Mouse (Mus musculus): ENCODE results near the gene Endou. TPM values are rescaled to one million over a fixed set of nuclear protein-coding genes. Genes with fewer than 3 reads are reported as not detected.
A peak's percentile ranks its signal among the peaks of the same experiment; 100 is the strongest.

The Endou gene
- total RNA-seq, 2 experiments from 2014 or later = 1.2 TPM

DNA sequence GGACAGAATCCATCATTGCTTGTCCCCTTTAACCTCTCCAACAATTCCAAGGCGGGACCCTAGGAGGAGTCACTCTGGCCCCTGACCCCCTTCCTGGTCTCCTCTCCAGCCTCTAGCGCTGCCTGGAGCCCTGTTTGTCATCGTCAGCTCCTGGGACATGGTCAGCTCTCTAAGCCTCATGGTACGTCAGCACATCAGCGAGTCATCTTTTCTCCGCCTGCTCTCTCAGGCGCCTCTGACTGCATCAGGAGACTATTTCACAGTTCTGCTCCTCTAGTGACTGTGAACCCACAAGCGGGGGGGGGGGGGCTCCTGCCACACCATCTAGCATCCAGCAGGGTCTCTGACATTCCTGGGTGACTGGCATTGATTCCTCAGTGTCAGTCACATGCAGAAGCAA lies 24.2 kb upstream of the Endou start:
- no peak for DNase-seq (ENCODE audit: low spot score in 2 of 2)

DNA sequence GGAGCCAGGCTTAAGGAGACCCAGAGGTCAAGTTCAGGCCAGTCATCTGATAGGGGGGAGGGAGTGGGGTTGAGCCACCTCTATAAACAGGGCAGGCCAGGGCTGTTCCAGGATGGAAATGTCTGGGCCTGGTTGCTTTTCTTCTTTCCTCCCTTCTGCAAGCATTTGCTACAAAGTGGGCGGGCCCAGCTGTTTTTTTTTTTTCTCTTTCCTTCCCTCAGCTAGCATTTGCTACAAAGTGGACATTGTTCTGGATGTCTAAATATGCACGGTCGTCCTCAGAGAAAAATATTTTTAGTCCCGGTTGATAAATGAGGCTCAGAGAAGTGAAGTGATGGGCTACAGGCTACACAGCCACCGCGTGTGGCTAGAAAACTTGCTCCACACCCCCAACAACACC lies 23.3 kb upstream of the Endou start:
- DNase-seq (ENCODE audit: low spot score in 2 of 2) = no peak

DNA sequence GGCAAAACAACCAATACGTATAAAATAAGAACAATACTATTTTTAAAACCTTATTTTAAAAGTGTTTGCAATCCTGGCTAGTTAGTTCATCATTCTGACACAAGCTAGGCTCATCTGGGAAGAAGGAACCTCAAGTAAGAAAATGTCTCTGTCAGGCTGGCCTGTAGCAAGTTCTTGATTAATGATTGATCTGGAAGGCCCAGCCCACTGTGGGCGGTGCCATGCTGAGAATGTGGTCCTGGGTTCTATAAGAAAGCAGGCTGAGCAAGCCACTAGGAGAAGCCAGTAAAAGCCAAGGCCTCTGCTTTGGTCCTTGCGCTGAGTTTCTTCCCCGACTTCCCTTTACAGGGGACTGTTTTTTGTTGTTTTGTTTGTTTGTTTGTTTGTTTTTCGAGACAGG lies 21.4 kb upstream of the Endou start:
- no peak for DNase-seq (ENCODE audit: low spot score in 2 of 2)

DNA sequence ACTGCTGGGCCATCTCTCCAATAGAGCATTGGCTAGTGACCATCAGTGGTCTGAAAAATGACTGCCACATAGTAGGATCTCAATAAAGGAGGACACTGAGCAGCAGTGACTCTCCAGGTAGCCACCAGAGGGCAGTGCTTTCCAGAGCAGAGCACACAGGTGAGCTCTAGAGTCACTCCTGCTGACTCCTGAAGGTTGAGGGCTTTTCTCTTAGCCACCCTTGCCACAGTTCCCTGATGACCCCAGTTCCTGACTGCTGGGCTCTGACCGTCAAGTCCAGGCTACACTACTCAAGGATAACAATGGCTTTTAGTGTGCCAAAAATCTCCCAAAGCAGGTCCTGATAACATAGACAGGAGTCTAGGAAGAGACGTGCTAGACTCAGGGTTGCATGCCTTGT lies 20.5 kb upstream of the Endou start:
- no peak for DNase-seq (ENCODE audit: low spot score in 2 of 2)

DNA sequence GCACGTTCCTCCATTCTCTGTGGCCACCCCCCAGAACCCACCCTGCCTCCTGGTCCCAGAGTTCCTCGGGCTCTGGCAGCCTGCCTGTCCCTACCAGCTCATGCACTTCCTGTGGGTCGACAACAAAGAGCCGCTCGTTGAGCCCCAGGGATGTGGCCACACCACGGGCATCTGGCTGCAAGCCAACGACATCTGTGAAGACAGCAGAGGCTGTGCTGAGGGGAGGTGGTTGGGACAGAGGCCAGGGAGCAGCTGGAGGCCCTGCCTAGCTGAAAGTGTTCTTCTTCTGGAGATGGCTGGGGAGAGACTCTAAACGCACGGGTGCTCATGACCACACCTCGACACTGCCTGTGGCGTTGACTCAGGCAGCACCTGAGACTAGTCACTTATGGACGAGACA lies 19.6 kb upstream of the Endou start:
- DNase-seq (ENCODE audit: low spot score in 2 of 2) = peak; percentile 71 to 83

DNA sequence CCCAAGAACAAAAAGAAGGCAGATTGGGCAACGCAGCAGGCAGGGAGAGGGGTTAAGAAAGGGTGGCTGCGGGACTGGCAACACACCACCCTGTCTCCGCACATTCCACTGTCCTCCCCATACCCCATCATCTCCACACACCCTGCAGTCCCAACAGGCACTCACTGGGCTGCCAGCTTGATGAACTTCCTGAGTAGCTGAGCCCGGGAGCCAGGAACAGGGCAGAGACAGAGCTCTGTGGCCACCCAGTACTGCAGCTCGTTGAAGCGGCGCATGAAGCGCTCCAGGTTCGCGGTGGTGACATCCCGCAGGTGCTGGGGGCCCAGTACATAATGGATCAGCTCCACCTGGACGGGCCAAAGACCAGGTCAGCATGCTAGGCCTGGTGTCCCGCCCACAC lies 18.7 kb upstream of the Endou start:
- DNase-seq (ENCODE audit: low spot score in 2 of 2) = no peak

DNA sequence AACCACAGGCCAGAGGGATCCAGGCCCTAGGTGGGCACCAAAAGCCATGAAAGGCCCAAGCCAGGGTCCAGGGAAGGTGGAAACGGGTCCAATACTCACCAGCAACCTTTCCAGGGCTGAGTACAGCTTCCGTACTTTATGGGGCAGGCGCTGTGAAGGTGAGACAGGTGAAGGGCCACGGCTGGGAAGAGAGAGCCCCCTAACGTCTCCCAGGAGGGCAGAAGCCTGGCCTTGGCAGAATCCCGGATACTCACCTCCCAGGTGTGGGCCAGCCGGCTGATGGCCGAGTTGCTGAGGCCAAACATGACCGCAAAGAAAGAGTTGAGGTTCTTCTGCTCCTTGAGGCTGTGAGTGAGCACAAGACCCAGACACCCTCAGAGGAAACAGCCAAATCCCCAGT lies 18.3 kb upstream of the Endou start:
- no peak for DNase-seq (ENCODE audit: low spot score in 2 of 2)

DNA sequence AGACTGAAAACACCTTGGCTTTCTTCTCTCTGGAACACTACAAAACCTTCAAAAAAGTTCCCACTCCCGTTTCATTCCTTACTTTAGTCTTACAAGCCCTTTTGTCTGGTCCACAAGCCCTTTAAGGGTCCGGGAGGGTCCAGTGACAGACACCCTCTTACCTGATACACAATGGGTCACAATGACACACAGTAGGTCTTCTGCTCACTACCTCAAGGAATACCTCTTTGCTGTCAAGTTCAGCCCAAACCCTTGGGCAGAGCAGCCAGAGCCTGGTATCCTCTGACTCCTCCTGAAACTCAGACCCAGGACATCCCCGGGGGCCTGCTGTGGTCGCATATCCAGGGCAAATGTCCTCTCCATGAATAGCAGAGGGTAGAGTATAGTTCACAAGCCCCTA lies 17.8 kb upstream of the Endou start:
- DNase-seq (ENCODE audit: low spot score in 2 of 2) = no peak

DNA sequence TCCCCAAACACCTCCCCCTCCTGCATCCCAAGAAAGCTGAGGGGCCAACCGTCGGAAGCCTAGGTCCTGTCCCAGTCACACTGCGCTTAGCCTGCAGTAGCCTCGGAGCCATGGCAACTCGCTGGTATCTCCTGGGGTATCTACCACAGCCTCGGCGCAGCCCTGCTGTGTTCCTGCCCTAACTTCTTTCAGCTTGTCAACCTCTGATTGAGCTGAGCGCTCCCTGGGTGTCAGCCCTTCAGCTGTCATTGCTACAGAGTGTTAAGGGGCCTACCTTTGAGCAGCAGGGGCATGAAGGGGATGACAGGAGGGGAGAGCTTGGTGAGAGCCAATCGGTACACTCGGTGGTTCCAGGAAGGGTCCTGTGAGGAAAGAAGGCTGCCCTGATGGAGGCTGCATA lies 17.2 kb upstream of the Endou start:
- no peak for DNase-seq (ENCODE audit: low spot score in 2 of 2)

DNA sequence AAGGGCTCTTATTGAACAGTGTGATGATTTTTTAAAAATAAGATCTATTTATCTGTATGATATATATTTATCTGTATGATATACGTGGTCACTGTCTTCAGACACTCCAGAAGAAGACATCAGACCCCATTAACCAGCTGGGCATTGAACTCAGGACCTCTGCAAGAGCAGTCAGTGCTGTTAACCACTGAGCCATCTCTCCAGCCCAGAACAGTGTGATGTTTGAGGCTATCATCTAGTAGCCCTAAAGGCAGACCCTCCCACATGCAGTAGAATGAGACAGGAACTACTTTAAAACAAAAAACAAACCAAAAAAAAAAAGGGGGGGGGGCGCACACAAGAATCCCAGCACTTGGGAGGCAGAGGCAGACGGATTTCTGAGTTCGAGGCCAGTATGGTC lies 16.3 kb upstream of the Endou start:
- DNase-seq (ENCODE audit: low spot score in 2 of 2) = no peak

DNA sequence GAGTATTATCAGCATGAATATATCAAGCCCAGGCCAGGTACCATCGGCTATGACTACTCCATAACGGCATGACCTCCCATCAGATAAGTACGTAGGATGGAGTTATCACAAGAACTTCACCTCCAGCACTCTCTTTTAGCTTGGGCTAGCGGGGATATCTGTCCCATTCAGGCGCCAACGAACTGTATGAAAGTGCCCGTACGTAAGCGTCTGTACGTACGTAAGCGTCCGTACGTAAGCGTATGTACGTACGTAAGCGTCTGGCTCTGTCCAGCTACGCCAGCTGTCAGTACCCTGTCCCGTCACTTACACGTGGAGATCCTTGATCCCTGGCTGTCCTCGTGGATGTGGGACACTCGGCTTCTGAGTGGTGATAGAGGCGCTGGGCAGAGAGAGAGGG lies 15.6 kb upstream of the Endou start:
- no peak for DNase-seq (ENCODE audit: low spot score in 2 of 2)

DNA sequence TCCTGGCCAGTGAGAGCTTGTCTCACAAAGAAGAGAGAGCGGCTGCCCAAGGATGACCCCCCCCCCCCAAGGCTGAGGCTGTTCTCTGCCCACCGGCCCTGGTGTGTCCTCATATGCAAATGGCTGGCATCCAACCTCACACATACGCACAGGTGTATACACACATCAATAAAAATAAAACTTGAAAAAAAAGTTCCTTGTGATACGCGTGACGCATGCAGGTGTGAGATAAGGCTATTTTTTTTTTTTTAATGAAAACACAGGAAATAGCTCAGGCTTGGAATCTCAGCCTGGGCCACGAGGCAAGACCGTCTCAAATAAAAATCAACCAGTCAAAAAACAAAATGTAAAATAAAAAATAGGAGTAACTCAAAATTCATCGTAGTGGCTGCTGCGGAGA lies 15.1 kb upstream of the Endou start:
- DNase-seq (ENCODE audit: low spot score in 2 of 2) = no peak

DNA sequence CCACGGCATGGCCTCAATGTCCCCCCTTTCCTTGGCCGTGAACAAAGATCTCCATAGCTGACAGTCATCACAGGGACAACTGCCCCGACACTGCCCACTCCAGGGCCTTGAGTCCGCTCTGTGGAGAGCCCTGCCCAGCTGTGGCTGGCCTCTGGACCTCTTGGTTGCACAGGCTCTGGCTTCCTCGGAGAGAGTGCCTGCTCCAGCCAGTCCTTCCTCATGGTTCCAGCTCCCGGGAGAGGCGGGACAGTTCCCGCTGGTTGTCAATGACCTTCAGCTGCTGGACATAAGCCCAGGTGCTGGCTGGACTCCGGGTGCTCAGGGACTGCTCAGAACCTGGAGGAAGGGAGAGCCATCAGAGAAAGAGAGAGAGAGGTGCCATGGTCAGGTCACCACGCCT lies 14.2 kb upstream of the Endou start:
- peak in 1 of 2 experiments; percentile 43 for DNase-seq (ENCODE audit: low spot score in 2 of 2)

DNA sequence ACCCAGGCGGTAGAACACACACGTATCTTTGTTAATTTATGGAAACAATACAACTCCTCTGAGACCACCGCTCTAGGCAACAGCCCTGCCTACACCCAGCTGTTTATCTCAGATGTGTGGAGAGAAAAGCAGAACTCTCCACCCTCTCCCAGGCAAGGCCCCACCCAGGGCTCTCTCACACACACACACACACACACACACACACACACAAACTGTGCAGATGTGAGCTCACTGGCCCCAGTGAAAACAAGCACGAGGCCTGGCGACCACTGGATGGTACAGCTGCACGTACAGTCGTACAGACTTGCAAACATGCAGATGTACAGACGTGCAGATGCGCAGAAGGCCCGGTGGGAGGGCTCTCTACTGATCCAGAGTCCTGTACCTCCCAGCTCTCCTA lies 13.8 kb upstream of the Endou start:
- DNase-seq (ENCODE audit: low spot score in 2 of 2) = no peak

DNA sequence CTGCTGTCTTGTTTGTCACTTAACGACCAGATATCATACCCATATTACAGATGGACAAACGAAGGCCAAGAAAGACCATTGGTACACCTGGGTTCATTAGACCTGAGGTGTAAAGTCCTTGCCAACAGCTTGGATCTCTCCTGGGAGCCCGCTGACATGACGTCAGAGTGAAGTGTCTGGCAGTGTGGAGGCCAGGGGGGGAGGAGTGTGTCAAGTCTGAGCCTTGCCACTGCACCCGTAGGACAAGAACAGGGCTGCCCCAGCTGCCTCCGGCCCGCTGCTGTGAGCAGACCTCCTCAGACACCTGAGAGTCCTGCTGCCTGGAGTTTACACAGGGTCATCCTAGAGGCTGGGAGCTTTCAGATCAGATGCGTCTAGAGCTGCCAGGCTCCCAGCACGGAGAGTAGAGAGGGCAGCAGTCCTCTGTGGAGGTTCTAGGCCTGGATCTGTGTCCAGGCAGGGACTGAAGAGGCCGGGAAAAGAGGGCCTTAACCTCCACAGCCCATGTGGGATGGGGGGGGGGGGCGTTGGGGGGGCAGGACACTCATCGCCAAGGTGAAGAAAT lies 12.9 kb upstream of the Endou start:
- DNase-seq (ENCODE audit: low spot score in 2 of 2) = no peak

DNA sequence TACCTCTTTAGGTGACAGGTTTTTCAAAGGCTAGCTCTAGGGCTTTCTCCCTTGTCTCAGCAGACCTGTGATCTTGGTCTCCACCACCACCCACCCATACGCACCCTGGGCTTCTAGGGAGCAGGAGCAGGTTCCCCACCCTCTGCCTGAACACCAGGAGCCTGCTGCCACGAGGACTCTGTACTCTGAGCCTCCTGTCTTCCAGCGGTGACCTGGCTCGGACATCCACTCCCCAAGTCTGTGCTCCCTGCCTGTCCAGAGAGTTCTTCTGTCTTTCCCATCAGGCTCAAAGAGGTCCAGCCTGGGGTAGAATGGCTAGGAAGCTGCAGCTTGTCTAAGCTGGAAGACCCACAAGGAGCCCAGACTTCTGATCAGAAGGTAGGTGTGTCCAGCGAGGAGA lies 12.1 kb upstream of the Endou start:
- no peak for DNase-seq (ENCODE audit: low spot score in 2 of 2)

DNA sequence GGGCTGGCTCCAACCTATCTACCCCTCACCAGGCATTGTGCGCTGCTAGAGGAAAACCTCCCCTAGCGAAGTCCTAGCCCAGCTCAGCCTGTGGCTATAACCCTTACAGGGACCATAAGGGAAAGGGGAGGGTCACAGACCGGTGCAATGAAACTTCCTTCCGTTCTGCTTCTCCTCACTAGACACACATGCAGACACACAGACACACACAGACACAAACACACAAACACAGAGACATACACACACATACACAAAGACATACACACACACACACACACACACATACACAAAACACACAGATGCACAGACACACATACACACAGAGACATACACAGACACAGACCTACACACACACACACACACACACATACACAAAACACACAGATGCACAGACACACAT lies 11.5 kb upstream of the Endou start:
- no peak for DNase-seq (ENCODE audit: low spot score in 2 of 2)

DNA sequence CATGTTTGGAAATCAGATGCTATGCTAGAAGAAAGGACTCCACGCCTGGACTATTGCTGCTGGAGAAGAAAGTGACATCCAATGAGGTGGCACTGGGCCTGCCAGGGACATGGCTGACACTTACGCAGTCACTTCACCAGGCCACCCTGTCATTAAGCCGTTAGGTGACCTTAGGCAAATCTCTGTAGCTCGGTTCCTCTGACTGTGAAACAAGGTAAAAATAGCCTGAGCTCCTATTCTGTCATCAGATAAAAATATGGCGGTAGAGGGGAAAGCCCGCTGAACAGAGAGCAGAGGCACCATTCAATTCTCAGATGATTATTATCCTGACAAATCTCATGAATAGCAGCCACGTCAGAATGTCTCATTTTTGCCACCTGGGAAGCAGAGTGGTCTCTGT lies 10.9 kb upstream of the Endou start:
- DNase-seq (ENCODE audit: low spot score in 2 of 2) = no peak

DNA sequence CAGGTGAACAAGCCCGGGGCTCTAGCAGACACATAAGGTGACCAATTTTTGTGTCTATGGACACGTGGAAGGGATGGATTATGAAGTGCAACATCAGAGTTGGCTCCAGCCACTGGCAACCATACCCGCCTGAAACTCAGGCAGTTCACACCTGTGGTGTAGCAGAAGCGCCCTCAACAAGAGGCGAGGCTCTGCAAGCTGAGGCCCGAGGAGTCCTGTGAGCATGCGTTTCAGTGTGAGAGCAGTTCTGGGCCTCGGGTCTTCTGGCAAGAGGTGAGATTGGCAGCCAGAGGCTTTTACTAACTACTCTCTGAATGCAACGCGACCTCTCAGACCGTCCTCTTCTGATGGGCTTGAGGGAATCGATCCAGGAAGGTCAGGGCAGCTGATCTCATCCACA lies 10.5 kb upstream of the Endou start:
- no peak for DNase-seq (ENCODE audit: low spot score in 2 of 2)

DNA sequence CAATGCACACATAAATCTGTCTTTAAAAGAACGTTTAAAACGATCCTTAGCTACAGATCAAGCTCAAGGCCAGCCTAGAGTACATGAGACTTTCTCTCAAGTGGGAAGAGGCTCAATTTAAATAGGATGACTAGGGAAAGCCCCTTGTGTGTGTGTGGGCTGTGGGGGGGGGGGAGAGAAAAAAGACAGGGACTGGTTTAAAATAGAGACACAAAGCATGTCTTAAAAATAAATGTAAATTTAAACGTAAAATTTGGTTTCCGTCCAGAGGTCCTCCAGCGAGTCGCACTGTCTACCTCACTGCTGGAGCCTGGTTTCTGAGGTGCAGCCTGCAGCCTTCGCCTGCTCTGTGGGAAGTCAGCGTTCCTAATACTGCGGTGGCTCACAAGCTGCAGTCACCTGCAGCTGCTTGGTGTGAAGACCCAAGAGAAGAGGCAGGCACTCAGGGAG lies 9.2 kb upstream of the Endou start:
- no peak for DNase-seq (ENCODE audit: low spot score in 2 of 2)

DNA sequence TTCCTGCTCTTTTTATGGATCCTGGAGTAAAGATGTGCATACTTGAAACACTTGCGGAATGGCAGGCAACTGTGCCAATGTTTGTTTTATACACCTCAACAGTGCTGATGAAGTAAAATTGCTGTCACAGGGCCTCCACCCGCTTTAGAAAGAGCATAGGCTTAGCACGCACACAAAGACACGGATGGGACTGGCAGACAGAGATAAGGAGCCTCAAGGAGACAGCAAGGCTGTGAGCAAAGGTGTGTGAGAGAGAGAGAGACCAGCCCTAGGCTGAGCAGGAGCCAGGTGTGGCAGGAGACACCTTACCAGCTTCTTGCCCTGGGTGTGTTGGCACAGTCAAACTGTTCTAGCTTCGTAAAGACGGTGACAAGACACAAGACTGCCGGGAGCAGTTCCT lies 7.8 kb upstream of the Endou start:
- no peak for DNase-seq (ENCODE audit: low spot score in 2 of 2)

DNA sequence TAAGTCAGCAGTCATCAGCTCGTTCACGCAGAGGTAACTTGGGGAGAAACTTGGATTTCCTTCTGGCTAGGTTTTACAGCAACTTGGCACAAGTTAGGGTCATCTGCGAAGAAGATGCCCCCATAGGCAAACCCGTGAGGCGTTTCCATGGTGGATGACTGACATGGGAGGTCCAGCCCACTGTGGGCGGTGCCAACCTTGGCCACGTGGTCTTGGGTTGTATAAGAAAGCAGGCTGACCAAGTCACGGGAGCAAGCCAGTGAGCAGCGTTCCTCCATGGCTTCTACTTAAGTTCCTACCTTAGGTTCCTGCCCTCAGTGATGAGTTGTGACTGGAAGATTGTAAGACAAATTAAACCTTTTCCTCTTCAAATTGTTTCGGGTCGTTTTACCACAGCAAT lies 849 bp upstream of the Endou start:
- DNase-seq (ENCODE audit: low spot score in 2 of 2) = no peak

DNA sequence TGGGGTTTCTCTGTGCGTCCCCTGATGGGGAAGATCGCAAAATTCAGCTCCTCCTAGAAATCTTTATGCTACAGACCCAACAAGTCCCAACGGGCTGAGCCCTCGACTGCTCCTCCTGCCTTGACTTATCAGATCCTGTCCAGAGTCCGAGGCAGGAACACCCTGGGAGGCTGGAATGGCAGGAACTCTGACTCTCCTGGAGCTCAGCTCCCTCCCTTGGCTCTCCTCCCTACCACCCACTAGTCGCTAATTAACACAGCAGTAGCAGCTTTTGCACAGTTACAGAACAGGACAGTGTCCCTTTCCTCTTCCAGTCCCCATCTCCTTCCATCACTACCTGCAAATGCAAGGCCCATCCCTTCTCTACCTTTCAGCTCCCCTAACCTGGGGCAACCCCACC lies 774 bp downstream of the Endou start:
- DNase-seq (ENCODE audit: low spot score in 2 of 2) = no peak

DNA sequence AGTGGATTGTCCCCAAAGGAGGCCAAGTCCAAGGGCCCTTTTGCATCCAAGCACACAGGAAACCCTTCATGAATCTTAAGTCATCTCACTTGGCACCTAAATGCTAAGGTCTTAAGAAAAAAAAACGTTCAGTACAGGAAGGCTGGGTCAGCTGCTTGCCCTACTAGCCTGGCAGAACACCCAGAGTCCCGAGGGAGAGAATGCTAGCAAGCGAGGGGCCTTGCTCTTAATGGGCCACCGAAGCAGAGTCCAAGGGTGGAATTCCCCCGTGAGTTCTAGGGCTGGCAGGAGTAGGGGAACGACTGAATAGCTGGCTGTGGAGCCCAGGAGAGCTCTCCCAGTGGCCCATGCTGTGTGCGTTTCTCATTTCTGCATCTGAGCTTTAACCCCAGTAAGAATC lies 2.3 kb downstream of the Endou start:
- DNase-seq (ENCODE audit: low spot score in 2 of 2) = peak in 1 of 2 experiments; percentile 63

Measured in layer of hippocampus, adult 18-20 months (tissue).